Mouse (Mus musculus): ENCODE measurements around the gene Fam219a.
A peak's percentile ranks its signal among the peaks of the same experiment; 100 is the strongest.

DNA sequence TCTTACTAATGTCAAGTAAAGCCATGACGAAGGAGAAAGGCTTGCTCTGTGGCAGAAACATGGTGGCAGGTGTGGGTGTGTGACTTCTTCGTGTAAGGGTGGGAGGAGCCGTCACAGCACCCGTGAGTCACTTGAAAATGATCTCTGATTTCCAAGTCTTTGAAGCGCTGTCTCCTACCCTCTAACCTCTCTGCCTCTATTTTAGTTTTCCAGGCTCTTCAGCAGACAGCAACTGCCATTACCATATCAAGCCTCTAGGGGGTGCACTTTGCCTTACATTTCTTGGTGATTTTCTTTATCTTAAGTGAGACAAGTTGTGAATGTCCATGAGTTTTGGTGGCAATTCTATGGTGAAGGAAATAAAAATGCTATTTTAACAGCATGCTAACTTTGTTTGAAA, 46.5 kb downstream of the Fam219a start:
- TF ChIP-seq CTCF (IDR thresholded peaks at IDR 0.05; ENCODE audit: extremely low read depth, insufficient read length, insufficient replicate concordance, low read depth, low read length): peak; percentile 35; the same call in 1 of the 2 replicates
- TF ChIP-seq POLR2A (IDR thresholded peaks at IDR 0.05; ENCODE audit: low read depth, low read length): no peak
